Mouse (Mus musculus) gastrocnemius, adult 18-20 months (tissue): ENCODE data around the gene Pld3. TPM values are rescaled to one million over a fixed set of nuclear protein-coding genes. Genes with fewer than 3 reads are reported as not detected.

ENCODE experiments used
- DNase-seq: peaks from one replicate; pipeline ENCODE4 v3.0.0; 2021; ENCODE audit warnings: low spot score
- total RNA-seq, 2 experiments: library from RNA; stranded (reverse); gene quantifications; 2 replicates each; pipeline ENCODE4 v1.2.3; 2021

The Pld3 gene
- total RNA-seq, 2 experiments from 2014 or later, result 15.1 to 16.1 TPM

DNA sequence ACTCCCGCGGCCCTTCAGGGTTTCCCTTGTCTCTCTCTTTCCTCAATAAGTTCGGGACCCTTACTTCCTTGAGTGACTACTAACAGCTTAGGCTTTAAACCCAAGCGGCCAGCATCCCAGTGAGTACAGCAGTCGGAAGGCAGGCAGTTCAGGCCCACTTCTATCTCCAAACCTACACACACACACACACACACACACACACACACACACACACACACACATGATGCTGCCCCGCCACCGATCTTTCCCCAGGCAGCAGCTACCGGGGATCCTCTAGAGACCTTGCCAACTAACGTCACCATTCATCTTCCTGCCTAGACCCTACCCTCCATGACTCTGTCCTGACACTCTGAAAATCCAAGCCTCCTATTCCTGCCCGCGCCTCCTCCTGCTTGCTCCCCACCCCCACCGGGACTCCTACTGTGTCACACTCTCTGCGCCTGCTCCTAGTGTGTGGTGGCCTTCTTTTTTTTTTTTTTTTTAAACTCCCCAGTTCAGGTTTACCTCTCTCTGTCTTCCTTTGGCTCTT, 65.2 kb downstream of the Pld3 start:
- DNase-seq, result peak; percentile 56

DNA sequence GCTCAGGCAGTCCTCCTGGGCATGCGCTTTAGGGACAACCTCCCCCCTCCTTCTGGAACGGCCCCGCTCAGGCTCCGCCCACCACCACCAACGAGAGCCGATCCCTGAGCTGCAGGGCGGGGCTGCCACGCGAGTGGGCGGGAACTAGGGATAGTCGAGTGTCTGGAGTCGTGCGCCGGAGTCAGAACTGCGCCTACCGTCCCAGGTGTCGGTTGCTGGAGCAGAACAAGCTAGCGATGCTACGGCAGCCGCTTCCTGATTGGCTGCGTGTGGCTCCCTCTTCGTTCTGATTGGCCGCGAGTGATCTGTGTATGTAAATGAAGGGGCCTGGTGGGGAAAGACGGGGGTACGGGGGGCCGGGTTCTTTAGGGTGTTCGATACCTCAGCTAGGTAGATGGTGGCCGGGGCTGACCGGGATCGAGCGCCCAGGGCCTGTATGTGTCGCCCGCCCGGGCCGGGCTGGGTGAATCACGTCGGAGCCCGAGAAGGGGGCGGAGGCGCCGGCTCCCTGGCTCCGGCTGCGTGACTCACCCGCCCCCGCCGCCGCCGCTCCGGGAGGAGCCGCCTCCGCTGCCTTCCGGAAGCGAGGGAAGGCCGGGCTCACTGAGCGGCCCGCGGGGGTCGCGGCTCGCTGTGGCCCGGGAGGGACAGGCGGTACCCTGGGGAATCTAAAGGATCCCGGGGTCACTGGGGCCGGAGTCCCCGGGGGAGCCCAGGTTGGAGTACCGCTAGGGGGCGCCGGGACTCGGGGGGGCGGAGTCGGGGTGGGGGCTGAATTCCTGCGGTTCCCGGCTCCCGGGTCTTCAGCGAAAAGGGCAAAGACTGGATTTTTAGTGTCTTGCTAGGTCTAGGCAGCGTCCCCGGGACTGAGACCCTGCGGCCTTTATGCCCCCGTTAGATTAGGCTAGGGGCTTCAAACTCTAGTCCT, 66.0 kb downstream of the Pld3 start, which contains the start of gene Sertad1:
Sertad1 (plus strand) TSS at position 141 of the 928 bp plus-strand sequence.
- peak; percentile 100 for DNase-seq

DNA sequence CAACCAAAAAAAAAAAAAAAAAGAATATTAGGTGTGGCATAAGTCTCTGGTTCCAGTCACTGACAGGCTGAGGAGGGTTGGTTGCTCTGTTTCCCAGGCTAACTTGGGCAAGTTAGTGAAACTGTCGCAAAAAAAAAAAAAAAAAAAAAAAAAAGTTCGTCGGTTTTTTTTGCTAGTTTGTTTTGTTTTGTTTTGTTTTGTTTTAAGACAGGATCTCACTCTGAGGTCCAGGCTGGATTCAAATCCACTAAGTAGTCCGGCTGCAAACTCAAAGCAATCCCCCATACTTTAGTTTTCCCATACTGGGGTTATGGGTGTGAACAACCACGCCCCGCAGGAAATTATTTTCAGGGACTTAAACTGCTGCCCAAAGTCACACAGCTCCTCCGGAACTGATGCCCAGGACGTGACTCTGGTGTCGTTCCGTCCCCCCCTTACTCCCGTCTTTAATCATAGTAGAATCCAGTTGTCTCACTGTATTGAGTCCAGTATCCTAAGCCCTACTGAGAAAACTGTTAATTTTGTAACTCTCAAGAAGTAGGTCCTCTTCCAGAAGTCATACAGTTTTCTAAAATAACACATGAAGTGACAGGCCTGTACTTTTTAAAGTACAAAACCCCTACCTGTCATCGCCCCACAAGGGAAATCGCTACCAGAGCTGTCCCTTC, 66.8 kb downstream of the Pld3 start:
- no peak for DNase-seq

DNA sequence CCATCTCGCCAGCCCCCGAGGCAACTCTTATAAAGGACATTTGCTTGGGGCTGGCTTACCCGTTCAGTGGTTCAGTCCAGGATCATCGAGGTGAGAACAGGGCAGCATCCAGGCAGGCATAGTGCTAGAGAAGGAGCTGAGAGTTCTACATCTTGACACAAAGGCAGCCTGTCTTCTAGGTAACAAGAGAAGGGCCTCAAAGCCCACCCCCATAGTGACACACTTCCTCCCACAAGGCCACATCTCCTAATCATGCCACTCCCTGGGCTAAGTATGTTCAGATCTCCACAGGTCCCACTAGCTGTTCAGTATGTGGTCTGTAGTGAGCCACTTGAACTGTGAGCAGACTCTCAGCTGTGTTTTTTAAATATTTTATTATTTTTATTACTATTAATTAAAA, 69.2 kb downstream of the Pld3 start:
- DNase-seq, result no peak

Other genes with a start within 250 kb of the Pld3 start
- 10 to 100 TPM; 55.8 to 66.9 TPM for gene Ltbp4, start 215.5 kb downstream of the Pld3 start, total RNA-seq
- 1 to 10 TPM; 2.2 to 3.0 TPM for gene Shkbp1, start 197.2 kb downstream of the Pld3 start, total RNA-seq
- gene Gm20479, start 195.8 kb downstream of the Pld3 start, total RNA-seq, result under 1 TPM in 1 of 2 experiments, not detected in 1; 0.57 TPM
- not detected for gene Sptbn4, start 105.5 kb downstream of the Pld3 start, total RNA-seq
- gene Blvrb, start 105.2 kb downstream of the Pld3 start, total RNA-seq, result 10 to 100 TPM; 12.5 to 12.7 TPM
- 1 to 10 TPM; 3.0 to 4.0 TPM for gene Sertad3, start 79.5 kb downstream of the Pld3 start, total RNA-seq
- 1 to 10 TPM; 6.9 to 8.4 TPM for gene Sertad1, start 66.3 kb downstream of the Pld3 start, total RNA-seq
- 1 to 10 TPM; 5.2 to 6.6 TPM for gene Prx, start 53.9 kb downstream of the Pld3 start, total RNA-seq
- not detected for gene Hipk4, start 30.0 kb downstream of the Pld3 start, total RNA-seq
- gene 2310022A10Rik, start within 50 bp of the Pld3 start, total RNA-seq, result 100 to 1,000 TPM; 103 to 116 TPM
- gene Akt2, start 38.3 kb upstream of the Pld3 start, total RNA-seq, result 100 to 1,000 TPM; 171 to 178 TPM
- gene Ttc9b, start 100.7 kb upstream of the Pld3 start, total RNA-seq, result not detected
- gene Map3k10, start 121.4 kb upstream of the Pld3 start, total RNA-seq, result 10 to 100 TPM; 36.3 to 38.4 TPM
- gene Zfp607b, start 136.1 kb upstream of the Pld3 start, total RNA-seq, result under 1 TPM; 0.37 to 0.64 TPM
- gene Zfp60, start 178.2 kb upstream of the Pld3 start, total RNA-seq, result 1 to 10 TPM; 5.1 to 6.9 TPM